Mouse (Mus musculus) kidney, embryonic 15.5 days (tissue): ENCODE data around the gene C1qtnf12. TPM values are rescaled to one million over a fixed set of nuclear protein-coding genes. Genes with fewer than 3 reads are reported as not detected.

Experiments
- ATAC-seq: fragments of 200-750 bp; cut with Nextera tagmentation; replicated peaks from 2 replicates; pipeline ENCODE4 v1.8.0; 2017; ENCODE audit warnings: moderate TSS enrichment; ENCODE audit not compliant: low FRiP score
- H3K27ac ChIP-seq: fragments of 300-500 bp; sonication (generic); 2 replicates; pipeline ENCODE4 v1.5.1; 2015; ENCODE audit warnings: mild to moderate bottlenecking, inconsistent platforms
- H3K27me3 ChIP-seq: fragments of 300-500 bp; sonication (generic); 2 replicates; pipeline ENCODE4 v1.6.1; 2015; ENCODE audit warnings: inconsistent platforms
- H3K36me3 ChIP-seq: fragments of 300-500 bp; sonication (generic); 2 replicates; pipeline ENCODE4 v1.6.1; 2015; ENCODE audit warnings: inconsistent platforms
- H3K4me1 ChIP-seq: fragments of 300-500 bp; sonication (generic); 2 replicates; pipeline ENCODE4 v1.6.1; 2015; ENCODE audit warnings: inconsistent platforms
- H3K4me2 ChIP-seq: fragments of 300-500 bp; sonication (generic); 2 replicates; pipeline ENCODE4 v1.6.1; 2015; ENCODE audit warnings: moderate library complexity, mild to moderate bottlenecking, inconsistent platforms
- H3K4me3 ChIP-seq: fragments of 300-500 bp; sonication (generic); replicated peaks from 2 replicates; pipeline ENCODE4 v1.5.1; 2015; ENCODE audit warnings: mild to moderate bottlenecking, inconsistent platforms
- H3K9ac ChIP-seq: fragments of 300-500 bp; sonication (generic); 2 replicates; pipeline ENCODE4 v1.6.1; 2015; ENCODE audit warnings: mild to moderate bottlenecking, inconsistent platforms
- H3K9me3 ChIP-seq: fragments of 300-500 bp; sonication (generic); replicated peaks from 2 replicates; pipeline ENCODE4 v1.6.1; 2016; ENCODE audit warnings: inconsistent platforms
- WGBS: fragments of 180-500 bp; shearing (Covaris S2); methylation state at CpG from one replicate; pipeline ENCODE4 v1.1.7; 2015; ENCODE audit warnings: mixed read lengths; 5-methylcytosine and 5-hydroxymethylcytosine counted together
- polyA plus RNA-seq: library from polyadenylated mRNA; unstranded; fragments of >200 nt; fragmentation: Nextera tagmentation; extraction: Ambion mirVana; gene quantifications from 2 replicates; pipeline ENCODE4 v1.2.1, GENCODE M21; 2015

Gene C1qtnf12
- polyA plus RNA-seq, 1 experiment from 2014 or later, result 118 TPM

GRCm38 (mm10) chr4:156008369-156008768 lies 46.3 kb downstream of the C1qtnf12 start:
- H3K4me3 ChIP-seq, result no peak overlapping the region
- H3K9me3 ChIP-seq, result no peaks in the 10 kb centered on the region
- no peak overlapping the region for H3K9ac ChIP-seq
- H3K27ac ChIP-seq, result no peak overlapping the region
- H3K36me3 ChIP-seq, result peaks cover 95% of the 10 kb centered on the region
- no peaks in the 10 kb centered on the region for H3K4me1 ChIP-seq
- no peaks in the 10 kb centered on the region for H3K27me3 ChIP-seq
- no peak for ATAC-seq
- no peak overlapping the region for H3K4me2 ChIP-seq
- 95% methylated on average over 4 of the region's 4 CpGs for WGBS

DNA sequence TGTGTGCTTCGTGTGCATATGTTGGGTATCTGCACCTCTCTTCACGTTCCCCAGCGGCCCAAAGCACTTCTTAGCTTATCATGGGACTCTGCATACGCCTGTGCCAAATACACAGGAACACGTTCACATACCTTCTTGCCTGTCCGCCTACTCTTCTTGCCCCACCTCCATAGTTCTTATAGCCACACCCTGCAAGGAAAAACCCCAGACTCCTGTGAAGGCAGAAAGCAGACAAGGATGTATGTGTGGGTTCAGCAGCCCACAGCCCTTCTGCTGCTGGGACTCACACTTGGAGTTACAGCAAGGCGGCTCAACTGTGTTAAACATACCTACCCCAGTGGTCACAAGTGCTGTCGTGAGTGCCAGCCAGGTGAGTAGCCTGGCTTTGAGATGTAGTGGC lies 51.5 kb downstream of the C1qtnf12 start, which contains the start of gene Tnfrsf4:
Gene Tnfrsf4, plus strand, starts transcription at position 207 of the 400 bp plus-strand sequence.
- Histone ChIP-seq H3K36me3 (peaks cover 58% of the 10 kb centered on the region), H3K4me3 (no peak within 1 kb of the TSS), H3K4me1 (no peaks in the 10 kb centered on the region), H3K9ac (no peak within 1 kb of the TSS), H3K4me2 (no peak within 1 kb of the TSS), H3K27me3 (no peaks in the 10 kb centered on the region), H3K9me3 (no peaks in the 10 kb centered on the region), H3K27ac (no peak within 1 kb of the TSS)
- 85% methylated on average over 8 of the region's 8 CpGs for WGBS
- no peak for ATAC-seq

DNA sequence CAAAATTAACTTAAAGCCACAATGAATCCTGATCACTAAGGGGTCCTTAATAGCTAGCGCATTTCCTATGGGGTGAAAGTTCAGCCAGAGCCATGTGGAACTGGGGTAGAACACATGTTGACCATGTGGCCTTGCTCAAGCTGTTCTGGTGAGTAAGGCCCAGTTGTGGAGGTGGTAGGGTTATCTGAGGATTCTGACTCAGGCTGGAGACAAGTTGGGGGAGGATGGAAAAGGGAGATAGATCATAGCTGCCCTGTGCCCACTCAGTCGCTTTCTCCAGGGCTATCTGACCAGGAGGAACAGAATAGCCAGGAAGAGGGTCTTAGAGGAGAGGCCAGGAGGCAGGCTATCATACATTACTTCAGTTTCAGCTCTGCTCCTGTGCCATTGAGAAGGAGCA lies 52.3 kb downstream of the C1qtnf12 start:
- ATAC-seq, result no peak
- Histone ChIP-seq H3K4me1 (no peaks in the 10 kb centered on the region), H3K9ac (no peak overlapping the region), H3K9me3 (no peaks in the 10 kb centered on the region), H3K27ac (no peak overlapping the region), H3K4me3 (no peak overlapping the region), H3K36me3 (peaks cover 50% of the 10 kb centered on the region), H3K27me3 (no peaks in the 10 kb centered on the region), H3K4me2 (no peak overlapping the region)
- WGBS, result 96% methylated on average over 2 of the region's 2 CpGs

Other genes starting within 250 kb of the C1qtnf12 start
- gene Tmem240, start 227.5 kb upstream of the C1qtnf12 start, polyA plus RNA-seq, result 0.50 and 1.0 TPM in 2 replicates
- gene Atad3a, start 201.2 kb upstream of the C1qtnf12 start, polyA plus RNA-seq, result 115 and 124 TPM in 2 replicates
- 5.6 and 7.7 TPM in 2 replicates for gene Vwa1, start 187.6 kb upstream of the C1qtnf12 start, polyA plus RNA-seq
- gene Tmem88b, start 176.4 kb upstream of the C1qtnf12 start, polyA plus RNA-seq, result 0.42 and 0.47 TPM in 2 replicates
- gene Ankrd65, start 171.9 kb upstream of the C1qtnf12 start, polyA plus RNA-seq, result 0.19 and 0.34 TPM in 2 replicates
- gene Mrpl20, start 159.4 kb upstream of the C1qtnf12 start, polyA plus RNA-seq, result 217 and 226 TPM in 2 replicates
- gene Ccnl2, start 149.8 kb upstream of the C1qtnf12 start, polyA plus RNA-seq, result 158 and 173 TPM in 2 replicates
- gene Aurkaip1, start 131.0 kb upstream of the C1qtnf12 start, polyA plus RNA-seq, result 149 and 158 TPM in 2 replicates
- gene Mxra8, start 122.6 kb upstream of the C1qtnf12 start, polyA plus RNA-seq, result 90.7 and 106 TPM in 2 replicates
- gene Dvl1, start 114.9 kb upstream of the C1qtnf12 start, polyA plus RNA-seq, result 5.2 and 5.3 TPM in 2 replicates
- gene Tas1r3, start 99.0 kb upstream of the C1qtnf12 start, polyA plus RNA-seq, result 0.18 and 0.19 TPM in 2 replicates
- gene Cptp, start 92.9 kb upstream of the C1qtnf12 start, polyA plus RNA-seq, result 13.0 and 15.2 TPM in 2 replicates
- gene Ints11, start 92.8 kb upstream of the C1qtnf12 start, polyA plus RNA-seq, result 72.5 and 78.0 TPM in 2 replicates
- 47.7 and 52.1 TPM in 2 replicates for gene Pusl1, start 70.5 kb upstream of the C1qtnf12 start, polyA plus RNA-seq
- 17.3 and 18.7 TPM in 2 replicates for gene Acap3, start 70.5 kb upstream of the C1qtnf12 start, polyA plus RNA-seq
- 110 and 113 TPM in 2 replicates for gene Ube2j2, start 18.5 kb upstream of the C1qtnf12 start, polyA plus RNA-seq
- gene B3galt6, start 30.3 kb downstream of the C1qtnf12 start, polyA plus RNA-seq, result 17.5 and 18.1 TPM in 2 replicates
- gene Sdf4, start 30.6 kb downstream of the C1qtnf12 start, polyA plus RNA-seq, result 158 and 161 TPM in 2 replicates
- gene Tnfrsf4, start 51.5 kb downstream of the C1qtnf12 start, polyA plus RNA-seq, result 0.72 and 0.78 TPM in 2 replicates
- 1.7 and 2.4 TPM in 2 replicates for gene Tnfrsf18, start 63.8 kb downstream of the C1qtnf12 start, polyA plus RNA-seq
- 7.8 TPM in 2 replicates for gene Ttll10, start 97.1 kb downstream of the C1qtnf12 start, polyA plus RNA-seq
- 39.4 and 42.8 TPM in 2 replicates for gene 9430015G10Rik, start 147.7 kb downstream of the C1qtnf12 start, polyA plus RNA-seq
- 0.14 and 0.34 TPM in 2 replicates for gene Rnf223, start 168.2 kb downstream of the C1qtnf12 start, polyA plus RNA-seq
- gene Agrn, start 235.2 kb downstream of the C1qtnf12 start, polyA plus RNA-seq, result 83.9 and 96.4 TPM in 2 replicates
- gene Isg15, start 238.5 kb downstream of the C1qtnf12 start, polyA plus RNA-seq, result 2.4 and 2.5 TPM in 2 replicates
- gene AW011738, start 241.0 kb downstream of the C1qtnf12 start, polyA plus RNA-seq, result 7.6 and 7.8 TPM in 2 replicates